Mouse (Mus musculus) forebrain, embryonic 11.5 days (tissue): ENCODE measurements around the gene Cfap43. TPM values are rescaled to one million over a fixed set of nuclear protein-coding genes. Genes with fewer than 3 reads are reported as not detected.
A peak's percentile ranks its signal among the peaks of the same experiment; 100 is the strongest.

ENCODE experiments used
- ATAC-seq: fragments of 200-750 bp; cut with Nextera tagmentation; replicated peaks from 2 replicates; pipeline ENCODE4 v1.8.0; 2017; ENCODE audit warnings: moderate TSS enrichment; ENCODE audit not compliant: low FRiP score
- DNase-seq: peaks from one replicate; pipeline ENCODE4 v3.0.0-alpha.2; 2017; ENCODE audit warnings: low spot score
- H3K27ac ChIP-seq: fragments of 300-500 bp; sonication (generic); 2 replicates; pipeline ENCODE4 v1.5.1; 2014; ENCODE audit warnings: low read depth, low read length
- H3K27me3 ChIP-seq: fragments of 300-500 bp; sonication (generic); 2 replicates; pipeline ENCODE4 v1.6.1; 2014; ENCODE audit warnings: mild to moderate bottlenecking, low read length, mixed read lengths; ENCODE audit not compliant: control insufficient read depth, insufficient read depth
- H3K36me3 ChIP-seq: fragments of 300-500 bp; sonication (generic); 2 replicates; pipeline ENCODE4 v1.6.1; 2014; ENCODE audit warnings: mild to moderate bottlenecking, low read length, moderate library complexity, mixed read lengths; ENCODE audit not compliant: control insufficient read depth, insufficient read depth
- H3K4me1 ChIP-seq: fragments of 300-500 bp; sonication (generic); replicated peaks from 2 replicates; pipeline ENCODE4 v1.6.1; 2014; ENCODE audit warnings: low read length, mixed read lengths; ENCODE audit not compliant: control insufficient read depth, insufficient read depth
- H3K4me2 ChIP-seq: fragments of 300-500 bp; sonication (generic); 2 replicates; pipeline ENCODE4 v1.6.1; 2014; ENCODE audit warnings: low read depth, mild to moderate bottlenecking, low read length, moderate library complexity, mixed read lengths; ENCODE audit not compliant: severe bottlenecking
- H3K4me3 ChIP-seq: fragments of 300-500 bp; sonication (generic); 2 replicates; pipeline ENCODE4 v1.5.1; 2014; ENCODE audit warnings: low read depth, low read length
- H3K9ac ChIP-seq: fragments of 300-500 bp; sonication (generic); 2 replicates; pipeline ENCODE4 v1.6.1; 2014; ENCODE audit warnings: low read length
- H3K9me3 ChIP-seq: fragments of 300-500 bp; sonication (generic); 2 replicates; pipeline ENCODE4 v1.6.1; 2016; ENCODE audit warnings: low read length, mixed read lengths; ENCODE audit not compliant: control insufficient read depth
- WGBS: fragments of 180-500 bp; shearing (Covaris S2); extraction: QIAGEN DNeasy Blood & Tissue Kit; methylation state at CpG from one replicate; pipeline ENCODE4 v1.1.7; 2014; 5-methylcytosine and 5-hydroxymethylcytosine counted together
- polyA plus RNA-seq: library from polyadenylated mRNA; unstranded; fragments of >200 nt; fragmentation: Nextera tagmentation; extraction: Ambion mirVana; gene quantifications from 2 replicates; pipeline ENCODE4 v1.2.1, GENCODE M21; 2014

Gene Cfap43
- polyA plus RNA-seq, 1 experiment from 2014 or later: 0.15 TPM

DNA sequence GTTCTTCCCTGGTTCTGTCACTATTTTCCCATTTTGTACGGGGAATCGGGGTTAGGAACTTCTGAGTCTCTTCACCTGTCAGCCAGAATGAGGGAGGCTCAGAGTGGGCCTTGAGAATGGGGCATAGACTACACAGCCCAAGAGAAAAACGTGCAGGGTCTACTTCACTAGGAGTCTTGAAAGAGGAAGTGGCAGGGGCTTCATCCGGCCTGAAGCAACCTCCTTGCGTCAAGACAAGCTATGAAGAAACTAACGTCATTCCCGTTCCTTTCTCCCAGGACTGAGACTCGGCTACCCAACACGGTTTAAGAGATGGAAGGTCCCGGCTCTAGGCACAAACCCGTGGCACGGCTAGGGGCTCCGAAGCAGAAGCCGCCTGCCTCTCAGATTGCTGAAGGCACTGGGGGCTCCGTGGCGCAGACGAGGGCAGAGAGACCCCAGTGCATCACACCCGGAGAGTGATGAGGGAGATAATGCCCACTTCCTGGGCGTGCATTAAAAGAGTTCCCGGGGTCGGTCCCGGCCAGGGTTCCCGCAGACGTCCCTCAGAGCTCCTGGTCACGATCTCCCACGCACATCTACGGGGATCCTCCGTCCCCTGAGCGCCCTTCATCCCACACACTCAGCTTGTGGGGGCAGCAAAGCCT, 509 bp downstream of the Cfap43 start:
- under 1% methylated on average over 29 of the region's 29 CpGs for WGBS
- Histone ChIP-seq H3K9me3 (no peaks in the 10 kb centered on the region), H3K4me3 (peak overlapping the region; percentile 84), H3K27ac (peak overlapping the region; percentile 86), H3K4me1 (peaks cover 4% of the 10 kb centered on the region; the same call in 1 of the 2 replicates), H3K4me2 (peak overlapping the region; percentile 91), H3K27me3 (no peaks in the 10 kb centered on the region), H3K9ac (peak overlapping the region; percentile 94), H3K36me3 (no peaks in the 10 kb centered on the region)
- no peak for DNase-seq
- ATAC-seq: peak; percentile 49

- DNase-seq (no peak), ATAC-seq (no peak)
- Histone ChIP-seq H3K9ac (peak overlapping the region; percentile 94), H3K27me3 (no peaks in the 10 kb centered on the region), H3K4me3 (peak overlapping the region; percentile 84), H3K27ac (no peak overlapping the region), H3K4me2 (peak overlapping the region; percentile 91), H3K4me1 (peaks cover 4% of the 10 kb centered on the region; the same call in 1 of the 2 replicates), H3K9me3 (no peaks in the 10 kb centered on the region), H3K36me3 (no peaks in the 10 kb centered on the region)
- WGBS: 15% methylated on average over 9 of the region's 9 CpGs
Measured at GRCm38 (mm10) chr19:47918016-47918415, 1.1 kb downstream of the Cfap43 start.

- Histone ChIP-seq H3K4me2 (peak overlapping the region; percentile 91), H3K9me3 (no peaks in the 10 kb centered on the region), H3K4me1 (peaks cover 4% of the 10 kb centered on the region; the same call in 1 of the 2 replicates), H3K27ac (no peak overlapping the region), H3K9ac (peak overlapping the region; percentile 1), H3K36me3 (no peaks in the 10 kb centered on the region), H3K27me3 (no peaks in the 10 kb centered on the region), H3K4me3 (peak overlapping the region; percentile 84)
- ATAC-seq (no peak), DNase-seq (no peak)
- 12% methylated on average over 4 of the region's 4 CpGs for WGBS
Measured at GRCm38 (mm10) chr19:47917396-47917795, 1.7 kb downstream of the Cfap43 start.

GRCm38 (mm10) chr19:47915251-47915650, 3.8 kb downstream of the Cfap43 start:
- H3K27me3 ChIP-seq: no peaks in the 10 kb centered on the region
- no peak for ATAC-seq
- DNase-seq: no peak
- H3K9me3 ChIP-seq: no peaks in the 10 kb centered on the region
- H3K27ac ChIP-seq: no peak overlapping the region
- no peak overlapping the region for H3K9ac ChIP-seq
- 86% methylated on average over 4 of the region's 4 CpGs for WGBS
- no peak overlapping the region for H3K4me2 ChIP-seq
- no peak overlapping the region for H3K4me3 ChIP-seq
- H3K4me1 ChIP-seq: peaks cover 6% of the 10 kb centered on the region; the same call in 1 of the 2 replicates
- no peaks in the 10 kb centered on the region for H3K36me3 ChIP-seq

DNA sequence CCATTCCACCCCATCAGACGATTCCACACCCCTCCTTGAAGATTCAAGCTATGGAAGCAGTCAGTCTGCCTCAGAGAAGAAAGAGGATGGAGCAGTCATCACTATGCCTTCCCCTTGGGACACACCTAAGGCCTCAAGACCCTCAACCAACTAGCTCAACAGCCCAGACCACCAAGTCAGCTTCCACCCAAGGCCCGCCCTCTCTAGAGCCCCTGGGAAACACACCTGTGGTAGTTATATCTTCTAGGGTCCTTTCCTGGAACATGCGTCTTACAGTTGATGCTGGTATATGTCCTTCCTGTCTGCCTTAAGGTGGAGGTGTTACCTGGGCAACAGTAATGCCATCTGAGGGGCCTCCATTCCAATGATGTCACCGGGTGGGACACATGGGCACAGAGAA, 4.9 kb downstream of the Cfap43 start:
- Histone ChIP-seq H3K9me3 (no peaks in the 10 kb centered on the region), H3K27ac (no peak overlapping the region), H3K4me2 (no peak overlapping the region), H3K27me3 (no peaks in the 10 kb centered on the region), H3K4me3 (no peak overlapping the region), H3K4me1 (peaks cover 13% of the 10 kb centered on the region; the same call in 1 of the 2 replicates), H3K9ac (no peak overlapping the region), H3K36me3 (no peaks in the 10 kb centered on the region)
- 93% methylated on average over 4 of the region's 4 CpGs for WGBS
- ATAC-seq (no peak), DNase-seq (no peak)

- DNase-seq (no peak), ATAC-seq (no peak)
- WGBS: 93% methylated on average over 7 of the region's 7 CpGs
- Histone ChIP-seq H3K9me3 (no peaks in the 10 kb centered on the region), H3K27me3 (no peaks in the 10 kb centered on the region), H3K4me1 (peaks cover 16% of the 10 kb centered on the region), H3K4me3 (no peak overlapping the region), H3K36me3 (no peaks in the 10 kb centered on the region), H3K27ac (no peak overlapping the region), H3K9ac (no peak overlapping the region), H3K4me2 (no peak overlapping the region)
Measured at GRCm38 (mm10) chr19:47913344-47913743, 5.7 kb downstream of the Cfap43 start.

- Histone ChIP-seq H3K4me1 (peaks cover 12% of the 10 kb centered on the region), H3K36me3 (no peaks in the 10 kb centered on the region), H3K27ac (no peak overlapping the region), H3K9me3 (no peaks in the 10 kb centered on the region), H3K4me3 (no peak overlapping the region), H3K4me2 (no peak overlapping the region), H3K9ac (peak overlapping the region; percentile 44; the same call in 1 of the 2 replicates), H3K27me3 (no peaks in the 10 kb centered on the region)
- DNase-seq (no peak), ATAC-seq (no peak)
- 90% methylated on average over 4 of the region's 4 CpGs for WGBS
Measured at GRCm38 (mm10) chr19:47910751-47911150, 8.3 kb downstream of the Cfap43 start.

DNA sequence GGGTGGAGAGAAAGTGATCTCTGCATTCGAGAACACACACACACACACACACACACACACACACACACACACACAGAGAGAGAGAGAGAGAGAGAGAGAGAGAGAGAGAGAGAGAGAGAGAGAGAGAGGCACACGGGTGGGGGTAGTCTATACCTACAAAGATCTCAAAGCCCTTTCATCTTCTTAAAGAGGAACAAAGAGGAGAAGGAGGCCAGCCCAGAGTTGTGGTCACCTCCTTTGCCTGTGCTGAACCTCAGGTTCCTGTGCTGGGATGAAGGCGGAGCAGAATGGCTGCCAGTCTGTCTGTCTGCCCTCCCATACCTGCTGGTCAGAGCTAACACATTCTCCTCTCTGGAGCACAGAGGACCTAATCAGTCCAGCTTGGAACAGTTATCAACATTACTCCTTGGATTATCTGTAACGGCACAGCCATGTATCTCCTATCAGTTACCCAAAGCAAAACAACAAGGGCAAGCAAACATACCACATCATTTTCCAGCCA, 8.9 kb downstream of the Cfap43 start:
- H3K4me1 ChIP-seq: peaks cover 12% of the 10 kb centered on the region
- no peaks in the 10 kb centered on the region for H3K9me3 ChIP-seq
- DNase-seq (no peak), ATAC-seq (peak; percentile 18)
- no peaks in the 10 kb centered on the region for H3K27me3 ChIP-seq
- WGBS: 43% methylated on average over 3 of the region's 4 CpGs
- peak overlapping the region; percentile 59 for H3K4me2 ChIP-seq
- H3K36me3 ChIP-seq: no peaks in the 10 kb centered on the region
- H3K27ac ChIP-seq: peak overlapping the region; percentile 94
- 0 out of 2 replicates have a peak overlapping the region, but pooled peaks have one; percentile 26 for H3K4me3 ChIP-seq
- peak overlapping the region; percentile 82 for H3K9ac ChIP-seq
